Mouse (Mus musculus): Measurements from ENCODE around the gene Chdh. TPM values are rescaled to one million over a fixed set of nuclear protein-coding genes. Genes with fewer than 3 reads are reported as not detected.

Gene Chdh
- not detected in 2 replicates for polyA plus RNA-seq (2011; ENCODE audit: insufficient read length, low read depth, missing spikeins)

- no peak within 1 kb of the TSS for H3K27ac ChIP-seq (ENCODE audit: insufficient read depth, low read length)
Observed at GRCm38 (mm10) chr14:30008733-30009575, at the start of gene Chdh, which contains the start of gene Il17rb. TSS of gene Chdh (plus strand) at chr14:30009023. TSS of gene Il17rb (minus strand) at chr14:30008896.

GRCm38 (mm10) chr14:29967611-29968010, 41.2 kb upstream of the Chdh start:
- TF ChIP-seq CTCF (IDR thresholded peaks at IDR 0.05; ENCODE audit: borderline replicate concordance, insufficient read depth, low read length) = no peak
- TF ChIP-seq POLR2A (IDR thresholded peaks at IDR 0.05; ENCODE audit: low read depth, low read length) = no peak
- H3K27ac ChIP-seq (ENCODE audit: insufficient read depth, low read length) = no peak overlapping the region
- H3K4me1 ChIP-seq (ENCODE audit: control insufficient read depth, insufficient read depth, low read length) = no peaks in the 10 kb centered on the region
- peak overlapping the region; percentile 48 for H3K4me3 ChIP-seq (ENCODE audit: insufficient read depth, low read length)

More at GRCm38 (mm10) chr14:30008733-30009575, at the start of gene Chdh, which contains the start of gene Il17rb:
- 0 out of 2 replicates have a peak within 1 kb of the TSS, but pooled peaks have one; percentile 5 for H3K4me3 ChIP-seq (ENCODE audit: insufficient read depth, low read length)
- no peak for TF ChIP-seq CTCF (IDR thresholded peaks at IDR 0.05; ENCODE audit: borderline replicate concordance, insufficient read depth, low read length)
- TF ChIP-seq POLR2A (IDR thresholded peaks at IDR 0.05; ENCODE audit: low read depth, low read length) = no peak
- H3K4me1 ChIP-seq (ENCODE audit: control insufficient read depth, insufficient read depth, low read length) = no peaks in the 10 kb centered on the region

- peak within 1 kb of the TSS; percentile 44 for H3K27ac ChIP-seq (ENCODE audit: insufficient read depth, low read length)
- peak within 1 kb of the TSS; percentile 86 for H3K4me3 ChIP-seq (ENCODE audit: insufficient read depth, low read length)
- TF ChIP-seq CTCF (IDR thresholded peaks at IDR 0.05; ENCODE audit: borderline replicate concordance, insufficient read depth, low read length) (no peak), POLR2A (IDR thresholded peaks at IDR 0.05; ENCODE audit: low read depth, low read length) (peak; percentile 79)
- no peaks in the 10 kb centered on the region for H3K4me1 ChIP-seq (ENCODE audit: control insufficient read depth, insufficient read depth, low read length)
Observed at GRCm38 (mm10) chr14:29968075-29968821, 40.6 kb upstream of the Chdh start, which contains the start of gene Selenok. TSS of gene Selenok (plus strand) at chr14:29968308.

GRCm38 (mm10) chr14:29971446-29971845, 37.4 kb upstream of the Chdh start:
- H3K4me1 ChIP-seq (ENCODE audit: control insufficient read depth, insufficient read depth, low read length) = no peaks in the 10 kb centered on the region
- H3K27ac ChIP-seq (ENCODE audit: insufficient read depth, low read length) = no peak overlapping the region
- TF ChIP-seq CTCF (IDR thresholded peaks at IDR 0.05; ENCODE audit: borderline replicate concordance, insufficient read depth, low read length) (no peak), POLR2A (IDR thresholded peaks at IDR 0.05; ENCODE audit: low read depth, low read length) (no peak)
- no peak overlapping the region for H3K4me3 ChIP-seq (ENCODE audit: insufficient read depth, low read length)

- TF ChIP-seq CTCF (IDR thresholded peaks at IDR 0.05; ENCODE audit: borderline replicate concordance, insufficient read depth, low read length) (no peak), POLR2A (IDR thresholded peaks at IDR 0.05; ENCODE audit: low read depth, low read length) (no peak)
- no peaks in the 10 kb centered on the region for H3K4me1 ChIP-seq (ENCODE audit: control insufficient read depth, insufficient read depth, low read length)
- no peak overlapping the region for H3K27ac ChIP-seq (ENCODE audit: insufficient read depth, low read length)
- no peak overlapping the region for H3K4me3 ChIP-seq (ENCODE audit: insufficient read depth, low read length)
Observed at GRCm38 (mm10) chr14:29971993-29972392, 36.8 kb upstream of the Chdh start.

GRCm38 (mm10) chr14:29976927-29977326, 31.9 kb upstream of the Chdh start:
- H3K27ac ChIP-seq (ENCODE audit: insufficient read depth, low read length) = no peak overlapping the region
- H3K4me1 ChIP-seq (ENCODE audit: control insufficient read depth, insufficient read depth, low read length) = no peaks in the 10 kb centered on the region; the same call in 1 of the 2 replicates
- no peak overlapping the region for H3K4me3 ChIP-seq (ENCODE audit: insufficient read depth, low read length)
- TF ChIP-seq CTCF (IDR thresholded peaks at IDR 0.05; ENCODE audit: borderline replicate concordance, insufficient read depth, low read length) (no peak), POLR2A (IDR thresholded peaks at IDR 0.05; ENCODE audit: low read depth, low read length) (no peak)

- TF ChIP-seq POLR2A (IDR thresholded peaks at IDR 0.05; ENCODE audit: low read depth, low read length) (peak; percentile 76), CTCF (IDR thresholded peaks at IDR 0.05; ENCODE audit: borderline replicate concordance, insufficient read depth, low read length) (no peak)
- Histone ChIP-seq H3K27ac (ENCODE audit: insufficient read depth, low read length) (peak within 1 kb of the TSS; percentile 95), H3K4me1 (ENCODE audit: control insufficient read depth, insufficient read depth, low read length) (no peaks in the 10 kb centered on the region; the same call in 1 of the 2 replicates), H3K4me3 (ENCODE audit: insufficient read depth, low read length) (peak within 1 kb of the TSS; percentile 81)
Observed at GRCm38 (mm10) chr14:29978254-29979204, 30.3 kb upstream of the Chdh start, which contains the start of gene Actr8. TSS of gene Actr8 (plus strand) at chr14:29978337.

GRCm38 (mm10) chr14:29980447-29981205, 28.2 kb upstream of the Chdh start:
- H3K4me1 ChIP-seq (ENCODE audit: control insufficient read depth, insufficient read depth, low read length) = no peaks in the 10 kb centered on the region; the same call in 1 of the 2 replicates
- H3K4me3 ChIP-seq (ENCODE audit: insufficient read depth, low read length) = no peak overlapping the region
- TF ChIP-seq CTCF (IDR thresholded peaks at IDR 0.05; ENCODE audit: borderline replicate concordance, insufficient read depth, low read length) = no peak
- no peak for TF ChIP-seq POLR2A (IDR thresholded peaks at IDR 0.05; ENCODE audit: low read depth, low read length)
- no peak overlapping the region for H3K27ac ChIP-seq (ENCODE audit: insufficient read depth, low read length)

Data from embryonic fibroblast, embryonic 13.5 days (primary cell).